Mouse (Mus musculus) testis, adult 2 months (tissue): Measurements from ENCODE around the gene Vil1.

Experiments
- CTCF ChIP-seq: fragments of 200-500 bp; IDR thresholded peaks from 2 replicates; pipeline ENCODE4 v1.5.1; 2012; ENCODE audit warnings: low read depth, mild to moderate bottlenecking, inconsistent platforms, low read length, moderate library complexity; ENCODE audit not compliant: control insufficient read depth, insufficient read depth, insufficient replicate concordance
- POLR2A ChIP-seq: fragments of 200-500 bp; IDR thresholded peaks from 2 replicates; pipeline ENCODE4 v1.6.1; 2012; ENCODE audit warnings: low read depth, mild to moderate bottlenecking, inconsistent platforms, low read length, moderate library complexity; ENCODE audit not compliant: control insufficient read depth

DNA sequence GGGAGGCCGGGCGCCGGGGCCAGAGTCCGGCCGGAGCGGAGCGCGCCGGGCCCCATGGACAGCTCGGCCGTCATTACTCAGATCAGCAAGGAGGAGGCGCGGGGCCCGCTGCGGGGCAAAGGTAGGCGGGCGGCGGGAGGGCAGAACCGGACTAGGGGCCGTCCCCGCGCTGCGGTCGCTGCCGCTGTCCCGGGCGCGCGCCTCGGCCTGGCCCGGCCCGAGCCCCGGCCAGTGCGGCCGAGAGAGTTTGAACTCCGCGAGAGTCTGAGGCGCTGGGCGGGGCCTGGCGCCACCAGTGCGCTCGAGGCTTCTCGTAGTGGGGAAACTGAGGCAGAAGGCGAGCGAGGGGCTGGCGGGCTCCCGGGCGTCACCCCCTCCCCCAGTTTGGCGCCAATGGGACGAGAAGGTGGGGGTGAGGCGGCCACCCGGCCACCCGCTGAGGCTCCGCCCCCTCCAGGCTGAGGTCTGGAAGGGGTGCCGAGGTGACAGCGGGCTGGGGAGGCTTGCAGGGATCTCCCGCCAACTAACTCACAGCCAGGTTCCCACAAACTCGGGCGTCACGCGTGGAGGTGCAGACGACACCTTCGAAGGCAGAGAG, 17.2 kb upstream of the Vil1 start:
- no peak for TF ChIP-seq POLR2A
- no peak for TF ChIP-seq CTCF
